Mouse (Mus musculus) urinary bladder, postnatal 0 days (tissue): ENCODE results near the gene Atp5j2. TPM values are rescaled to one million over a fixed set of nuclear protein-coding genes. Genes with fewer than 3 reads are reported as not detected.

ENCODE experiments used
- polyA plus RNA-seq: library from polyadenylated mRNA; unstranded; fragments of >200 nt; fragmentation: Nextera tagmentation; extraction: Ambion mirVana; gene quantifications from 2 replicates; pipeline ENCODE4 v1.2.1, GENCODE M21; 2015

Atp5j2 gene
- polyA plus RNA-seq: 609 and 628 TPM in 2 replicates

GRCm38 (mm10) chr5:145191962-145192361 is at the start of gene Atp5j2:
Gene Atp5j2 (minus strand): TSS chr5:145192062.

GRCm38 (mm10) chr5:145231367-145231871 is 39.6 kb upstream of the Atp5j2 start, which contains the start of gene Zfp655:
Gene Zfp655 (plus strand): TSS chr5:145231715.

GRCm38 (mm10) chr5:145203936-145204691 is 12.3 kb upstream of the Atp5j2 start, which contains the start of gene Zkscan5:
Gene Zkscan5 (plus strand): TSS chr5:145204562.

GRCm38 (mm10) chr5:145201321-145201991 is 9.6 kb upstream of the Atp5j2 start, which contains the start of gene Zkscan14:
Gene Zkscan14 (minus strand): TSS chr5:145201868.

GRCm38 (mm10) chr5:145166536-145167305 is 25.1 kb downstream of the Atp5j2 start, which contains the start of the genes Ptcd1 and Cpsf4:
Gene Ptcd1 (minus strand): TSS chr5:145167108.
Gene Cpsf4 (plus strand): TSS chr5:145167213.

GRCm38 (mm10) chr5:145139571-145140519 is 52.0 kb downstream of the Atp5j2 start, which contains the start of the genes Pdap1 and Bud31:
Gene Pdap1 (minus strand): TSS chr5:145140238.
Gene Bud31 (plus strand): TSS chr5:145140362.

Other genes starting within 250 kb of the Atp5j2 start
- gene Smurf1, start 226.2 kb downstream of the Atp5j2 start, polyA plus RNA-seq: 12.3 and 13.1 TPM in 2 replicates
- not detected in 2 replicates for gene Gm4871, start 159.3 kb downstream of the Atp5j2 start, polyA plus RNA-seq
- not detected in 2 replicates for gene 1700018F24Rik, start 149.1 kb downstream of the Atp5j2 start, polyA plus RNA-seq
- 188 and 216 TPM in 2 replicates for gene Arpc1a, start 108.2 kb downstream of the Atp5j2 start, polyA plus RNA-seq
- gene Kpna7, start 108.0 kb downstream of the Atp5j2 start, polyA plus RNA-seq: not detected in 2 replicates
- 381 and 490 TPM in 2 replicates for gene Arpc1b, start 77.8 kb downstream of the Atp5j2 start, polyA plus RNA-seq
- 49.6 and 60.3 TPM in 2 replicates for gene Pdap1, start 51.8 kb downstream of the Atp5j2 start, polyA plus RNA-seq
- gene Bud31, start 51.7 kb downstream of the Atp5j2 start, polyA plus RNA-seq: 127 and 128 TPM in 2 replicates
- gene Ptcd1, start 25.0 kb downstream of the Atp5j2 start, polyA plus RNA-seq: 8.5 TPM in 2 replicates
- gene Cpsf4, start 24.8 kb downstream of the Atp5j2 start, polyA plus RNA-seq: 17.6 and 20.6 TPM in 2 replicates
- 5.6 and 6.2 TPM in 2 replicates for gene Zkscan14, start 9.8 kb upstream of the Atp5j2 start, polyA plus RNA-seq
- gene Zkscan5, start 12.5 kb upstream of the Atp5j2 start, polyA plus RNA-seq: 5.3 and 5.5 TPM in 2 replicates
- gene Zfp655, start 39.7 kb upstream of the Atp5j2 start, polyA plus RNA-seq: 28.1 and 29.6 TPM in 2 replicates
- 0.46 and 0.57 TPM in 2 replicates for gene Zscan25, start 88.4 kb upstream of the Atp5j2 start, polyA plus RNA-seq
- 1.4 and 1.5 TPM in 2 replicates for gene Cyp3a57, start 153.2 kb upstream of the Atp5j2 start, polyA plus RNA-seq